Comparison of ENCODE assay signal across 7 mouse cellular contexts in the genomic region with DNA sequence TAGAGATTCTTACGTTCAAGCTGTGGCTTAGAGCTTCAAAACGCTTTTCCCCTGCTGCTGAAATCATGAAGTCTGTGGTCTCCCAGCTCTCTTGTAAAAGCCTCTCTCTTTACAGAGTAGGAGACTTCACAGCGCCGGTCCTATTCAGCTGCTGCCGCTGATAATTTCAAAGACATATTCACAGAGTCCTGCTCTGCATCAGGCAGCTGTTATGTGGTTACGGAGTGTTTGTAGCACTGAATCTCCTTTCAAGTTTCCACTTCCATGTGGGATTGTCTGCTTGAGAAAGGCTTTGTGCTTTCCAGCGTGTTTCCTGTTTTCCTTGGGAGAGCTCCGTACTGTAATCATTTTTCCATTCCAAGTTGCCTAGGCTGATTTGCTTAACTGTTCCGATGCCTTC. TPM values are rescaled to one million over a fixed set of nuclear protein-coding genes. Genes with fewer than 3 reads are reported as not detected.
A peak's percentile ranks its signal among the peaks of the same experiment; 100 is the strongest.
DNase-seq lines count a peak whose midpoint lies in the region; ATAC-seq and TF ChIP-seq lines count a peak whose summit lies in the region.

No protein-coding gene starts in this region.

- no peaks in the 10 kb centered on the region for H3K36me3 ChIP-seq in testis, adult 2 months (ENCODE audit: control insufficient read depth, insufficient read depth, low read length)
- no peaks in the 10 kb centered on the region for H3K36me3 ChIP-seq in forebrain, embryonic 15.5 days
- H3K36me3 ChIP-seq in hindbrain, embryonic 16.5 days (ENCODE audit: control insufficient read depth, insufficient read depth, low read length), result no peaks in the 10 kb centered on the region
- no peaks in the 10 kb centered on the region for H3K36me3 ChIP-seq in lung, embryonic 16.5 days (ENCODE audit: control insufficient read depth, insufficient read depth, low read length)

- no peak for TF ChIP-seq POLR2A in testis, adult 2 months (IDR thresholded peaks at IDR 0.05; ENCODE audit: control insufficient read depth, low read depth, low read length)

- no peak overlapping the region for H3K4me3 ChIP-seq in testis, adult 2 months (ENCODE audit: control insufficient read depth, low read depth, low read length)
- peak overlapping the region; percentile 22 for H3K4me3 ChIP-seq in forebrain, embryonic 15.5 days
- H3K4me3 ChIP-seq in hindbrain, embryonic 16.5 days (ENCODE audit: low read length), result peak overlapping the region; percentile 11
- peak overlapping the region; percentile 43 for H3K4me3 ChIP-seq in lung, embryonic 16.5 days (ENCODE audit: low read length)

- 22% methylated on average over 9 of the region's 9 CpGs for WGBS in forebrain, embryonic 15.5 days
- 22% methylated on average over 9 of the region's 9 CpGs for WGBS in hindbrain, embryonic 16.5 days
- 16% methylated on average over 9 of the region's 9 CpGs for WGBS in lung, embryonic 16.5 days

- H3K9me3 ChIP-seq in forebrain, embryonic 15.5 days, result no peaks in the 10 kb centered on the region
- H3K9me3 ChIP-seq in hindbrain, embryonic 16.5 days (ENCODE audit: control insufficient read depth, low read length), result no peaks in the 10 kb centered on the region
- no peaks in the 10 kb centered on the region for H3K9me3 ChIP-seq in lung, embryonic 16.5 days (ENCODE audit: control insufficient read depth, low read length)

- peak; percentile 78 for ATAC-seq in forebrain, embryonic 15.5 days (replicated peaks)
- ATAC-seq in hindbrain, embryonic 16.5 days, result peak; percentile 67
- peak; percentile 49 for ATAC-seq in lung, embryonic 16.5 days (ENCODE audit: low read depth)
- ATAC-seq in granulocyte monocyte progenitor cell, adult 5-6 weeks (replicated peaks; ENCODE audit: poor library complexity, severe bottlenecking), result no peak

- H3K9ac ChIP-seq in forebrain, embryonic 15.5 days (replicated peaks), result 0 out of 2 replicates have a peak overlapping the region, but pooled peaks have one; percentile 25
- 0 out of 2 replicates have a peak overlapping the region, but pooled peaks have one; percentile 32 for H3K9ac ChIP-seq in hindbrain, embryonic 16.5 days (ENCODE audit: low read depth, low read length)
- H3K9ac ChIP-seq in lung, embryonic 16.5 days (ENCODE audit: low read length), result peak overlapping the region; percentile 63

- no peaks in the 10 kb centered on the region for H3K27me3 ChIP-seq in testis, adult 2 months (ENCODE audit: control insufficient read depth, insufficient read depth, low read length)
- no peaks in the 10 kb centered on the region for H3K27me3 ChIP-seq in forebrain, embryonic 15.5 days
- H3K27me3 ChIP-seq in hindbrain, embryonic 16.5 days (replicated peaks; ENCODE audit: control insufficient read depth, insufficient read depth, low read length), result no peaks in the 10 kb centered on the region
- H3K27me3 ChIP-seq in lung, embryonic 16.5 days (ENCODE audit: control insufficient read depth, insufficient read depth, low read depth, low read length), result no peaks in the 10 kb centered on the region

- 0 out of 2 replicates have a peak overlapping the region, but pooled peaks have one; percentile 21 for H3K27ac ChIP-seq in testis, adult 2 months (ENCODE audit: control insufficient read depth, insufficient read depth, low read depth, low read length)
- peak overlapping the region; percentile 53 for H3K27ac ChIP-seq in forebrain, embryonic 15.5 days (replicated peaks)
- H3K27ac ChIP-seq in hindbrain, embryonic 16.5 days (ENCODE audit: low read depth, low read length), result no peak overlapping the region; the same call in 1 of the 2 replicates
- peak overlapping the region; percentile 76 for H3K27ac ChIP-seq in lung, embryonic 16.5 days (ENCODE audit: low read length)

- no peak for TF ChIP-seq CTCF in testis, adult 2 months (IDR thresholded peaks at IDR 0.05; ENCODE audit: control insufficient read depth, insufficient read depth, insufficient replicate concordance, low read depth, low read length)

- H3K4me1 ChIP-seq in testis, adult 2 months (ENCODE audit: control insufficient read depth, insufficient read depth, low read length), result peaks cover 4% of the 10 kb centered on the region; the same call in 1 of the 2 replicates
- peaks cover 13% of the 10 kb centered on the region for H3K4me1 ChIP-seq in forebrain, embryonic 15.5 days
- 0 out of 2 replicates have a peak, but pooled peaks cover 2% of the 10 kb centered on the region for H3K4me1 ChIP-seq in hindbrain, embryonic 16.5 days (ENCODE audit: control insufficient read depth, insufficient read depth, low read depth, low read length)
- peaks cover 5% of the 10 kb centered on the region for H3K4me1 ChIP-seq in lung, embryonic 16.5 days (replicated peaks; ENCODE audit: control insufficient read depth, insufficient read depth, low read length)

- H3K4me2 ChIP-seq in forebrain, embryonic 15.5 days (replicated peaks), result peak overlapping the region; percentile 35
- peak overlapping the region; percentile 49 for H3K4me2 ChIP-seq in hindbrain, embryonic 16.5 days (ENCODE audit: low read length)
- peak overlapping the region; percentile 62 for H3K4me2 ChIP-seq in lung, embryonic 16.5 days (ENCODE audit: low read depth, low read length)

- DNase-seq in testis, postnatal 10 days (ENCODE audit: low spot score), result no peak
- no peak for DNase-seq in thymus, postnatal 10 days (ENCODE audit: low spot score in 2 of 2)

RNA-seq across cellular contexts. Expression of gene Tyw5, which starts 30.1 kb away (rescaled TPM):
- 3.8 and 7.1 TPM in 2 replicates for polyA plus RNA-seq in testis, adult 2 months (2012; rRNA removed)
- 23.4 and 23.6 TPM in 2 replicates for polyA plus RNA-seq in forebrain, embryonic 15.5 days (2015; fragmentation: Nextera tagmentation; extraction: Ambion mirVana)
- 25.7 and 28.7 TPM in 2 replicates for polyA plus RNA-seq in hindbrain, embryonic 16.5 days (2015; fragmentation: Nextera tagmentation; extraction: Ambion mirVana)
- polyA plus RNA-seq in lung, embryonic 16.5 days (2015; fragmentation: Nextera tagmentation; extraction: Ambion mirVana), result 34.0 and 35.0 TPM in 2 replicates
- total RNA-seq in granulocyte monocyte progenitor cell, adult 5-6 weeks (2014; fragmentation: Nextera tagmentation), result 18.5 and 22.7 TPM in 2 replicates
- 17.7 and 40.9 TPM in 2 replicates for total RNA-seq in granulocyte monocyte progenitor cell, adult 5-6 weeks (2017)

RNA-seq across cellular contexts. Expression of gene Maip1, which starts 30.8 kb away (rescaled TPM):
- polyA plus RNA-seq in testis, adult 2 months (2012; rRNA removed), result 3.4 and 3.5 TPM in 2 replicates
- 16.6 and 17.3 TPM in 2 replicates for polyA plus RNA-seq in forebrain, embryonic 15.5 days (2015; fragmentation: Nextera tagmentation; extraction: Ambion mirVana)
- 15.8 and 16.6 TPM in 2 replicates for polyA plus RNA-seq in hindbrain, embryonic 16.5 days (2015; fragmentation: Nextera tagmentation; extraction: Ambion mirVana)
- polyA plus RNA-seq in lung, embryonic 16.5 days (2015; fragmentation: Nextera tagmentation; extraction: Ambion mirVana), result 18.5 and 18.6 TPM in 2 replicates
- 10.2 and 11.4 TPM in 2 replicates for total RNA-seq in granulocyte monocyte progenitor cell, adult 5-6 weeks (2014; fragmentation: Nextera tagmentation)
- 11.2 and 11.6 TPM in 2 replicates for total RNA-seq in granulocyte monocyte progenitor cell, adult 5-6 weeks (2017)

RNA-seq across cellular contexts. Expression of gene 1700066M21Rik, which starts 59.5 kb away (rescaled TPM):
- polyA plus RNA-seq in testis, adult 2 months (2012; rRNA removed), result 12.7 and 12.8 TPM in 2 replicates
- polyA plus RNA-seq in forebrain, embryonic 15.5 days (2015; fragmentation: Nextera tagmentation; extraction: Ambion mirVana), result 34.1 and 35.4 TPM in 2 replicates
- polyA plus RNA-seq in hindbrain, embryonic 16.5 days (2015; fragmentation: Nextera tagmentation; extraction: Ambion mirVana), result 21.3 and 24.3 TPM in 2 replicates
- polyA plus RNA-seq in lung, embryonic 16.5 days (2015; fragmentation: Nextera tagmentation; extraction: Ambion mirVana), result 13.5 and 14.1 TPM in 2 replicates
- total RNA-seq in granulocyte monocyte progenitor cell, adult 5-6 weeks (2014; fragmentation: Nextera tagmentation), result 7.5 and 8.4 TPM in 2 replicates
- 17.8 and 18.5 TPM in 2 replicates for total RNA-seq in granulocyte monocyte progenitor cell, adult 5-6 weeks (2017)
